Mouse (Mus musculus) layer of hippocampus, postnatal 14 days (tissue): ENCODE results near the gene Tsku. TPM values are rescaled to one million over a fixed set of nuclear protein-coding genes. Genes with fewer than 3 reads are reported as not detected.

Experiments used
- total RNA-seq, 2 experiments: library from RNA; stranded (reverse); gene quantifications; 2 replicates each; pipeline ENCODE4 v1.2.3; 2021

Tsku gene
- total RNA-seq, 2 experiments from 2014 or later, result 3.8 to 4.1 TPM

Other genes with a start within 250 kb of the Tsku start
- 10 to 100 TPM; 13.5 to 14.4 TPM for gene Myo7a, start 241.8 kb downstream of the Tsku start, total RNA-seq
- gene Omp, start 215.8 kb downstream of the Tsku start, total RNA-seq, result 1 to 10 TPM; 1.1 to 1.5 TPM
- 10 to 100 TPM; 57.0 to 58.9 TPM for gene Capn5, start 183.1 kb downstream of the Tsku start, total RNA-seq
- gene B3gnt6, start 161.8 kb downstream of the Tsku start, total RNA-seq, result under 1 TPM; 0.23 to 0.26 TPM
- gene Acer3, start 40.1 kb downstream of the Tsku start, total RNA-seq, result 10 to 100 TPM; 14.6 to 20.0 TPM
- not detected for gene Gucy2d, start 79.1 kb upstream of the Tsku start, total RNA-seq
- 1 to 10 TPM; 1.9 to 3.2 TPM for gene Lrrc32, start 128.0 kb upstream of the Tsku start, total RNA-seq